Mouse (Mus musculus) neural tube, embryonic 10.5 days (tissue): Measurements from ENCODE around the gene Gatad2a.

Experiments
- DNase-seq: peaks from one replicate; pipeline ENCODE4 v3.0.0-alpha.2; 2017; ENCODE audit warnings: low spot score; ENCODE audit errors: extremely low spot score

Gatad2a gene

GRCm38 (mm10) chr8:69938245-69938982 is 57.8 kb downstream of the Gatad2a start:
- no peak for DNase-seq

GRCm38 (mm10) chr8:69937466-69937865 is 58.7 kb downstream of the Gatad2a start:
- no peak for DNase-seq

- peak; percentile 26 for DNase-seq
These were observed 60.0 kb downstream of the Gatad2a start for GRCm38 (mm10) chr8:69936050-69936794.

- no peak for DNase-seq
These were observed 60.8 kb downstream of the Gatad2a start for GRCm38 (mm10) chr8:69935431-69935830.

- DNase-seq: no peak
These were observed 61.6 kb downstream of the Gatad2a start for GRCm38 (mm10) chr8:69934582-69934981.

GRCm38 (mm10) chr8:69933811-69934210 is 62.4 kb downstream of the Gatad2a start:
- no peak for DNase-seq

GRCm38 (mm10) chr8:69926901-69927300 is 69.3 kb downstream of the Gatad2a start:
- DNase-seq: no peak

- DNase-seq: no peak
These were observed 72.2 kb downstream of the Gatad2a start for GRCm38 (mm10) chr8:69923986-69924385.

- no peak for DNase-seq
These were observed 75.0 kb downstream of the Gatad2a start for GRCm38 (mm10) chr8:69921141-69921540.

- DNase-seq: peak; percentile 64
These were observed 76.1 kb downstream of the Gatad2a start for GRCm38 (mm10) chr8:69919876-69920662.

- DNase-seq: peak; percentile 75
These were observed 77.2 kb downstream of the Gatad2a start for GRCm38 (mm10) chr8:69919010-69919409.

GRCm38 (mm10) chr8:69918506-69918905 is 77.7 kb downstream of the Gatad2a start:
- no peak for DNase-seq

GRCm38 (mm10) chr8:69915748-69916147 is 80.4 kb downstream of the Gatad2a start:
- DNase-seq: no peak

- no peak for DNase-seq
These were observed 81.7 kb downstream of the Gatad2a start for GRCm38 (mm10) chr8:69914526-69914925.

GRCm38 (mm10) chr8:69912478-69913074 is 83.6 kb downstream of the Gatad2a start:
- DNase-seq: no peak

- no peak for DNase-seq
These were observed 84.3 kb downstream of the Gatad2a start for GRCm38 (mm10) chr8:69911917-69912316.

- DNase-seq: no peak
These were observed 89.1 kb downstream of the Gatad2a start for GRCm38 (mm10) chr8:69907106-69907505.

- DNase-seq: no peak
These were observed 89.9 kb downstream of the Gatad2a start for GRCm38 (mm10) chr8:69906260-69906659.

- no peak for DNase-seq
These were observed 92.1 kb downstream of the Gatad2a start for GRCm38 (mm10) chr8:69904096-69904495.

GRCm38 (mm10) chr8:69903063-69903542 is 93.1 kb downstream of the Gatad2a start:
- peak; percentile 99 for DNase-seq
